Mouse (Mus musculus): Measurements from ENCODE around the gene Zfp541. TPM values are rescaled to one million over a fixed set of nuclear protein-coding genes. Genes with fewer than 3 reads are reported as not detected.

Zfp541 gene
- polyA plus RNA-seq, 1 experiment from 2014 or later = 0.04 TPM

DNA sequence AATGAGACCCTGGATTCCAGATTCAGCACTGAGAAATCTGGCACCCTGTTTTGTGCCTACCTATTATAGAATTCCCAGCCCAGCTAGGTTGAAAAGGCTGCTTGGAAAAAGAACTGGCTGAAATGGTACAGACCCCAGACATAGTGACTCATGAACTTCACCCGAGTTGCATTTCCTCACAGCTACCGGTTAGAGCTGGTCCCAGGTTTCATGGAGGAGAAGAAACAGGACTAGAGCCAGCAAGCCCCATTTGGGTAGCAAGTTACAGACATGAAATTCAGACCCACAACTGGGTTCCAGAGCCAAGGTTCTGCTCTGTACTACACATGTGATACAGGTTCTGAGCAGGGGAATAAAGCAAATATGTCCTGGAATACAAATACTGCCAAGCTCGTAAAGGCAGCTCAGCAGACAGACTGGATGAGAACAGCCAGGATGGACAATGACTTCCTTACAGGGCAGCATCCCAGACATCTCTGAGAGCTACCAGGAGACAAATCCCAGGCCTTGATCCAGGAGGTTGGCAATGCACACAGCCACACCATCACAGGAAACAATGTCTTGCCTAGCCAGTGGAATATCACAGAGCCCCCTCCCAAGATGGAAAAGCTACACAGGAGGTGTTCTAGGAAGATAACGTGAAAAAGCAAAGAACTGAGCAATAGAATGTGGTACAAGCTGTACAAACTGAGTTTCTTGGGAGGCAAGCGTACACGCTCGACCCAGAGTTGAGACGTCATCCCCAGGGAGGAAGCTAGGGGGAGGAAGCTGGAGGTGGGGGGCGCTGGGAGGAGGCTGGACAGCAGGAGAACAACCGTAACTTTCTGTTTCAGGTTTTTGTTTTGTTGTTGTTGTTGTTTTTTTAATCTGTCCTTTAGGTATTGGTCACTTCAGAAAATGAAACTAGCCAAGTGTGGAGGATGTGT, 18.5 kb upstream of the Zfp541 start:
- H3K36me3 ChIP-seq (ENCODE audit: control insufficient read depth, insufficient read depth, low read length) = peaks cover 4% of the 10 kb centered on the region; the same call in 1 of the 2 replicates
- H3K4me3 ChIP-seq (ENCODE audit: low read length) = no peak overlapping the region
- H3K27me3 ChIP-seq (ENCODE audit: control insufficient read depth, insufficient read depth, low read length) = no peaks in the 10 kb centered on the region
- no peak overlapping the region for H3K4me2 ChIP-seq (replicated peaks; ENCODE audit: low read depth, low read length)
- H3K4me1 ChIP-seq (ENCODE audit: control insufficient read depth, insufficient read depth, low read length) = peaks cover 25% of the 10 kb centered on the region
- no peaks in the 10 kb centered on the region for H3K9me3 ChIP-seq (ENCODE audit: control insufficient read depth, low read length)
- WGBS = 72% methylated on average over 10 of the region's 10 CpGs
- peak overlapping the region; percentile 2; the same call in 1 of the 2 replicates for H3K9ac ChIP-seq (ENCODE audit: low read depth, low read length)
- ATAC-seq (ENCODE audit: low FRiP score, low TSS enrichment) = no peak
- H3K27ac ChIP-seq (ENCODE audit: low read depth, low read length) = no peak overlapping the region; the same call in 1 of the 2 replicates

- H3K36me3 ChIP-seq (ENCODE audit: control insufficient read depth, insufficient read depth, low read length) = peaks cover 4% of the 10 kb centered on the region; the same call in 1 of the 2 replicates
- no peak overlapping the region; the same call in 1 of the 2 replicates for H3K9ac ChIP-seq (ENCODE audit: low read depth, low read length)
- H3K4me2 ChIP-seq (replicated peaks; ENCODE audit: low read depth, low read length) = peak overlapping the region; percentile 12; the same call in 1 of the 2 replicates
- no peaks in the 10 kb centered on the region for H3K27me3 ChIP-seq (ENCODE audit: control insufficient read depth, insufficient read depth, low read length)
- H3K27ac ChIP-seq (ENCODE audit: low read depth, low read length) = no peak overlapping the region; the same call in 1 of the 2 replicates
- H3K4me1 ChIP-seq (ENCODE audit: control insufficient read depth, insufficient read depth, low read length) = peaks cover 25% of the 10 kb centered on the region
- no peak for ATAC-seq (ENCODE audit: low FRiP score, low TSS enrichment)
- WGBS = 58% methylated on average over 3 of the region's 3 CpGs
- no peaks in the 10 kb centered on the region for H3K9me3 ChIP-seq (ENCODE audit: control insufficient read depth, low read length)
- H3K4me3 ChIP-seq (ENCODE audit: low read length) = no peak overlapping the region
These were observed 17.7 kb upstream of the Zfp541 start for GRCm38 (mm10) chr7:16043861-16044435.

GRCm38 (mm10) chr7:16044531-16044930, 17.1 kb upstream of the Zfp541 start:
- Histone ChIP-seq H3K4me1 (ENCODE audit: control insufficient read depth, insufficient read depth, low read length) (peaks cover 28% of the 10 kb centered on the region), H3K4me2 (replicated peaks; ENCODE audit: low read depth, low read length) (no peak overlapping the region), H3K27me3 (ENCODE audit: control insufficient read depth, insufficient read depth, low read length) (no peaks in the 10 kb centered on the region), H3K27ac (ENCODE audit: low read depth, low read length) (no peak overlapping the region), H3K36me3 (ENCODE audit: control insufficient read depth, insufficient read depth, low read length) (peaks cover 4% of the 10 kb centered on the region; the same call in 1 of the 2 replicates), H3K9ac (ENCODE audit: low read depth, low read length) (no peak overlapping the region; the same call in 1 of the 2 replicates), H3K9me3 (ENCODE audit: control insufficient read depth, low read length) (no peaks in the 10 kb centered on the region), H3K4me3 (ENCODE audit: low read length) (no peak overlapping the region)
- 53% methylated on average over 5 of the region's 5 CpGs for WGBS
- ATAC-seq (ENCODE audit: low FRiP score, low TSS enrichment) = no peak

GRCm38 (mm10) chr7:16045538-16045937, 16.1 kb upstream of the Zfp541 start:
- peak overlapping the region; percentile 87; the same call in 1 of the 2 replicates for H3K4me3 ChIP-seq (ENCODE audit: low read length)
- peaks cover 4% of the 10 kb centered on the region; the same call in 1 of the 2 replicates for H3K36me3 ChIP-seq (ENCODE audit: control insufficient read depth, insufficient read depth, low read length)
- no peaks in the 10 kb centered on the region for H3K27me3 ChIP-seq (ENCODE audit: control insufficient read depth, insufficient read depth, low read length)
- ATAC-seq (ENCODE audit: low FRiP score, low TSS enrichment) = no peak
- no peaks in the 10 kb centered on the region for H3K9me3 ChIP-seq (ENCODE audit: control insufficient read depth, low read length)
- peaks cover 35% of the 10 kb centered on the region for H3K4me1 ChIP-seq (ENCODE audit: control insufficient read depth, insufficient read depth, low read length)
- H3K9ac ChIP-seq (ENCODE audit: low read depth, low read length) = peak overlapping the region; percentile 96; the same call in 1 of the 2 replicates
- H3K4me2 ChIP-seq (replicated peaks; ENCODE audit: low read depth, low read length) = peak overlapping the region; percentile 82
- H3K27ac ChIP-seq (ENCODE audit: low read depth, low read length) = no peak overlapping the region; the same call in 1 of the 2 replicates
- 56% methylated on average over 2 of the region's 2 CpGs for WGBS

GRCm38 (mm10) chr7:16046101-16046480, 15.5 kb upstream of the Zfp541 start:
- peak overlapping the region; percentile 82 for H3K4me2 ChIP-seq (replicated peaks; ENCODE audit: low read depth, low read length)
- peak overlapping the region; percentile 97; the same call in 1 of the 2 replicates for H3K27ac ChIP-seq (ENCODE audit: low read depth, low read length)
- peaks cover 4% of the 10 kb centered on the region; the same call in 1 of the 2 replicates for H3K36me3 ChIP-seq (ENCODE audit: control insufficient read depth, insufficient read depth, low read length)
- H3K27me3 ChIP-seq (ENCODE audit: control insufficient read depth, insufficient read depth, low read length) = no peaks in the 10 kb centered on the region
- H3K9ac ChIP-seq (ENCODE audit: low read depth, low read length) = peak overlapping the region; percentile 96
- 1% methylated on average over 7 of the region's 7 CpGs for WGBS
- peak overlapping the region; percentile 87 for H3K4me3 ChIP-seq (ENCODE audit: low read length)
- peaks cover 35% of the 10 kb centered on the region for H3K4me1 ChIP-seq (ENCODE audit: control insufficient read depth, insufficient read depth, low read length)
- H3K9me3 ChIP-seq (ENCODE audit: control insufficient read depth, low read length) = no peaks in the 10 kb centered on the region
- ATAC-seq (ENCODE audit: low FRiP score, low TSS enrichment) = peak; percentile 17; the same call in 1 of the 2 replicates

DNA sequence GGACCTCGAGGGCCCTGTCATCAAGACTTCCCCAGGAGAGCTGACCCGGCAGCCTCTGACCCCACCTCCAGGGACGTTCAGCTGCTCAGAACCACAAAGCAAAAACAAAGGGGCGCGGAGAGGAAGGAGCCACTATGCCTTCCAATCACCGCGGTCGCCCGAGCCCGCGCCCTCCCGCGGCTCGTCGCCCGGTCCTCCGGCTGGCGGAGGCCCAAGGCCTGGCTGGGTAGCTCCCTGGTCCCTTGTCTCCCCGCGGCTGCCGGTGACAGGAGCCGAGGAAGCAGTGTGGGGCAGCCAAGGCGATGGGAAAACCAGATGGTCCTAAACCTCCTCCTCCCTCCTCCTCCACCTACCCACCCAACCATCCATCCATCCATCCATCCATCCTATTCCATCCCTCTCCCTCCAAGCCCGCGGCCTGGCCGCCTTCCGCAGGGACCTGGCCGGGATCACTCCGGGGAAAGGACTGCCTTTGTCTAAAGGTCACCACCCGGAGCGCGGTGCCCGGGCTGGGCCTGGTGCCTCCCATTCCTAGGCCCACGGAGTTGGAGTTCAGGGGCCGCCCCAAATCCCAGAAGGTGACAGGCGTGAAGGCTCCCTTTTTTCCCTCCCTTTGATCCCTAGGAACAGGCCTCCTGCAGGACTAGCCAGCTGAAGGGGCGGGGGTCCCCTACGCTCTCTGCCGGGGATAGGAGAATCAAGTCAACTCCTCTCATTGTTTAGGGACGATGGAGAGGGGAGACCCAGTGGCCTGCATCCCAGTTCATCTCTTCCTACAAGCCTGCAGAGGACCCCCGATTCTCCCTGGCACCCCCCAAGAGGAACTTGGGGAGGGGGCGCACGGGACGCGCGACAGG, 14.9 kb upstream of the Zfp541 start:
- peak; percentile 22 for ATAC-seq (ENCODE audit: low FRiP score, low TSS enrichment)
- Histone ChIP-seq H3K9me3 (ENCODE audit: control insufficient read depth, low read length) (no peaks in the 10 kb centered on the region), H3K4me3 (ENCODE audit: low read length) (peak overlapping the region; percentile 87), H3K36me3 (ENCODE audit: control insufficient read depth, insufficient read depth, low read length) (peaks cover 4% of the 10 kb centered on the region; the same call in 1 of the 2 replicates), H3K9ac (ENCODE audit: low read depth, low read length) (peak overlapping the region; percentile 96), H3K27ac (ENCODE audit: low read depth, low read length) (peak overlapping the region; percentile 97), H3K27me3 (ENCODE audit: control insufficient read depth, insufficient read depth, low read length) (no peaks in the 10 kb centered on the region), H3K4me2 (replicated peaks; ENCODE audit: low read depth, low read length) (peak overlapping the region; percentile 82), H3K4me1 (ENCODE audit: control insufficient read depth, insufficient read depth, low read length) (peaks cover 35% of the 10 kb centered on the region)
- WGBS = under 1% methylated on average over 39 of the region's 46 CpGs

DNA sequence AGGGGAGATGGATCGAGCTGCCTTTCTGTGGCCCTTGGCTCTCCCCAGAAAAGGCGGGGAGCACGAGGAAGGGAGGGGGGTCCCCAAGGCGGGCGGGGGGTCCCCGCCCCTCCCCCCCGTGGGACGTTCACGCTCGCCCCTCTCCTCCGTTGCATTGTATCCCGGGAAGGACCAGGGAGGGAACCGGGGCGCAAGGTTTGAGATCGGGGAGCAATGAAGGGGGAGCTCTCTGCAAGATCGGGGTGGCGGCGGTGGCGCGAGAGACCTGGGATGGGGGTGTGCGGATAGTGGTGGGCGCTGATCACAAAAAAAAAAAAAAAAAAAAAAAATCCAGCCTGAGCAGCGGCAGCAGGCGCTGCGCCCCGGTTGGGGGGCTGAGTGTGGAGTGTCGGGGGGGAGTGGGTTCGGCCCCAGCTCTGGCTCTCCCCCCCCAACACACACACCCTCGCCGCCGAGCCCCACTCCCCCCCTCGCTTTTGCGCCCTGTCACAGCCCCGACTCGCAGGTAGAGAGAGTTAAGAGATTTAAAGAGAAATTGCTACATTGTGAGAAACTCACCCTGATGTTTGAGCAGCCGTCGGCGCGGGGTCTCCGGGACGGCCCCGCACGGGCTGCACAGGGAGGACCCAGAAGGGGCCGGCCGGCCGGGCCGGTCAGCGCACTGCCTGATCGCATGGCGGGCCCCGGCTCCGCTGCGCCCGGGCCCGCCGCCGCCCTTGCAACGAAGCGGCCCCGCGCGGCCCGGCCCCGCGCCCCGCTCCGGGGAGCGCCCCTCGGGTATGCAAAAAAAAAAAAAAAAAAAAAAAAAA, 14.1 kb upstream of the Zfp541 start, which contains the start of gene Bicra:
TSS of gene Bicra (minus strand) at position 584 of the 809 bp plus-strand sequence.
- WGBS = 1% methylated on average over 53 of the region's 69 CpGs
- peak; percentile 67 for ATAC-seq (ENCODE audit: low FRiP score, low TSS enrichment)

More for the DNA sequence above, 14.1 kb upstream of the Zfp541 start, which contains the start of gene Bicra:
- H3K4me2 ChIP-seq (replicated peaks; ENCODE audit: low read depth, low read length) = peak within 1 kb of the TSS; percentile 82
- no peaks in the 10 kb centered on the region for H3K9me3 ChIP-seq (ENCODE audit: control insufficient read depth, low read length)
- peak within 1 kb of the TSS; percentile 87 for H3K4me3 ChIP-seq (ENCODE audit: low read length)
- H3K27ac ChIP-seq (ENCODE audit: low read depth, low read length) = peak within 1 kb of the TSS; percentile 97
- H3K4me1 ChIP-seq (ENCODE audit: control insufficient read depth, insufficient read depth, low read length) = peaks cover 39% of the 10 kb centered on the region
- peak within 1 kb of the TSS; percentile 96 for H3K9ac ChIP-seq (ENCODE audit: low read depth, low read length)
- peaks cover 4% of the 10 kb centered on the region; the same call in 1 of the 2 replicates for H3K36me3 ChIP-seq (ENCODE audit: control insufficient read depth, insufficient read depth, low read length)
- H3K27me3 ChIP-seq (ENCODE audit: control insufficient read depth, insufficient read depth, low read length) = no peaks in the 10 kb centered on the region
